Mouse (Mus musculus): ENCODE results near the gene Tex19.2.
"Not testable (repeated sequence)": the region's sequence is repeated elsewhere in the genome, so short reads cannot be mapped to it uniquely, and the experiment has no call there.

DNA sequence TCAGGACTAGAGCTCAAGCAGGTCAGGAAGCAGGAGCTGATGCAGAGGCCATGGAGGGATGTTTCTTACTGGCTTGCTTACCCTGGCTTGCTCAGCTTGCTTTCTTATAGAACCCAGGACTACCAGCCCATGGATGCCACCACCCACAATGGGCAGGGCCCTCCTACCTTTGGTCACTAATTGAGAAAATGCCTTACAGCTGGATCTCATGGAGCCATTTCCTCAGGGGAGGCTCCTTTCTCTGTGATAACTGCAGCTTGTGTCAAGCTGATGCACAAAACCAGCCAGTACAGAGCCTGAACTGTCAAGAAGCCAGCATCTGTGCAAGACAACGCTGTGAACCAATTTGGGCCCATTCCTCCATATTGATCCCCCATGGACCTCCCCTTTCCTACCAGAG lies 11.2 kb downstream of the Tex19.2 start:
- not testable (repeated sequence) for TF ChIP-seq ZNF384 (IDR thresholded peaks at IDR 0.05; ENCODE audit: low read depth, low read length); POLR2A (IDR thresholded peaks at IDR 0.05; ENCODE audit: low read depth, low read length); EP300 (IDR thresholded peaks at IDR 0.05; ENCODE audit: low read length); CTCF (conservative IDR thresholded peaks at IDR 0.05 in 1 of 2, IDR thresholded peaks at IDR 0.05 in 1 of 2; ENCODE audit: low read depth in 2 of 2, low read length in 2 of 2); MXI1 (IDR thresholded peaks at IDR 0.05; ENCODE audit: low read depth, low read length); MEF2A (IDR thresholded peaks at IDR 0.05; ENCODE audit: borderline replicate concordance, low read depth, low read length); HCFC1 (IDR thresholded peaks at IDR 0.05; ENCODE audit: low read depth, low read length); MYC (IDR thresholded peaks at IDR 0.05; ENCODE audit: low read depth, low read length); JUND (conservative IDR thresholded peaks at IDR 0.05; ENCODE audit: low read depth, low read length); RCOR1 (conservative IDR thresholded peaks at IDR 0.05; ENCODE audit: low read depth, low read length); GABPA (IDR thresholded peaks at IDR 0.05; ENCODE audit: insufficient replicate concordance, low read depth, low read length)

Data from CH12.LX (cell line).